Mouse (Mus musculus) hindbrain, embryonic 15.5 days (tissue): Measurements from ENCODE around the gene Fcgr3. TPM values are rescaled to one million over a fixed set of nuclear protein-coding genes. Genes with fewer than 3 reads are reported as not detected.
"Not testable (repeated sequence)": the region's sequence is repeated elsewhere in the genome, so short reads cannot be mapped to it uniquely, and the experiment has no call there.

ENCODE experiments used
- ATAC-seq: fragments of 200-750 bp; cut with Nextera tagmentation; 2 replicates; pipeline ENCODE4 v1.8.0; 2017; ENCODE audit warnings: low read depth, moderate number of reproducible peaks, moderate TSS enrichment; ENCODE audit not compliant: low FRiP score
- H3K27ac ChIP-seq: fragments of 300-500 bp; sonication (generic); replicated peaks from 2 replicates; pipeline ENCODE4 v1.5.1; 2015; ENCODE audit warnings: mild to moderate bottlenecking, inconsistent platforms
- H3K27me3 ChIP-seq: fragments of 300-500 bp; sonication (generic); 2 replicates; pipeline ENCODE4 v1.6.1; 2015; ENCODE audit warnings: control low read depth, inconsistent platforms
- H3K36me3 ChIP-seq: fragments of 300-500 bp; sonication (generic); 2 replicates; pipeline ENCODE4 v1.6.1; 2015; ENCODE audit warnings: control low read depth, inconsistent platforms
- H3K4me1 ChIP-seq: fragments of 300-500 bp; sonication (generic); replicated peaks from 2 replicates; pipeline ENCODE4 v1.6.1; 2015; ENCODE audit warnings: control low read depth, inconsistent platforms
- H3K4me2 ChIP-seq: fragments of 300-500 bp; sonication (generic); 2 replicates; pipeline ENCODE4 v1.6.1; 2015; ENCODE audit warnings: moderate library complexity, mild to moderate bottlenecking, inconsistent platforms
- H3K4me3 ChIP-seq: fragments of 300-500 bp; sonication (generic); 2 replicates; pipeline ENCODE4 v1.5.1; 2015; ENCODE audit warnings: mild to moderate bottlenecking, inconsistent platforms
- H3K9ac ChIP-seq: fragments of 300-500 bp; sonication (generic); 2 replicates; pipeline ENCODE4 v1.6.1; 2015; ENCODE audit warnings: inconsistent platforms
- H3K9me3 ChIP-seq: fragments of 300-500 bp; sonication (generic); 2 replicates; pipeline ENCODE4 v1.6.1; 2016; ENCODE audit warnings: control low read depth, inconsistent platforms
- WGBS: fragments of 180-500 bp; shearing (Covaris S2); methylation state at CpG from one replicate; pipeline ENCODE4 v1.1.7; 2015; 5-methylcytosine and 5-hydroxymethylcytosine counted together
- polyA plus RNA-seq: library from polyadenylated mRNA; unstranded; fragments of >200 nt; fragmentation: Nextera tagmentation; extraction: Ambion mirVana; gene quantifications from 2 replicates; pipeline ENCODE4 v1.2.1, GENCODE M21; 2015

Gene Fcgr3
- polyA plus RNA-seq, 1 experiment from 2014 or later = 9.6 TPM

DNA sequence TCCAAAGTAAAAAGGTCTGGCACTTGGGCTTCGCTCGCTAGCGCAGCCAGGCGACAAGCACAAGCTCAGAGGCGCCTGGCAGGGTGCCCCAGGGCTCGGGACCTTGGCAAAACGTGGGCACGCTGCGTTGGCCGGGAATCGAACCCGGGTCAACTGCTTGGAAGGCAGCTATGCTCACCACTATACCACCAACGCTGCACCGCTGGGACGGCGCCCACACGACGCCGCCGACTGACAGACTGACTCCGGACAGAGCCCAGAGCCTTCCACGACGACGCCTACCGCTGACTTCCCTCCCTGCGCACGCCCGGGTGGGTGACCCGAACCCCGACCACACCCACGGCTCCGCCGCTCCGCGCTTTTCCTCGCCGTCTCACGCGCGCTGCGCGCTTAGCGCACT, 15.1 kb upstream of the Fcgr3 start:
- ATAC-seq = peak; percentile 5; the same call in 1 of the 2 replicates
- H3K9me3 ChIP-seq, H3K4me1 ChIP-seq, H3K9ac ChIP-seq, H3K4me3 ChIP-seq, H3K4me2 ChIP-seq, H3K36me3 ChIP-seq, H3K27ac ChIP-seq: not testable (repeated sequence)
- H3K27me3 ChIP-seq = peaks cover 13% of the 10 kb centered on the region
- no CpG with 5 or more reads among the region's 43 CpGs for WGBS

DNA sequence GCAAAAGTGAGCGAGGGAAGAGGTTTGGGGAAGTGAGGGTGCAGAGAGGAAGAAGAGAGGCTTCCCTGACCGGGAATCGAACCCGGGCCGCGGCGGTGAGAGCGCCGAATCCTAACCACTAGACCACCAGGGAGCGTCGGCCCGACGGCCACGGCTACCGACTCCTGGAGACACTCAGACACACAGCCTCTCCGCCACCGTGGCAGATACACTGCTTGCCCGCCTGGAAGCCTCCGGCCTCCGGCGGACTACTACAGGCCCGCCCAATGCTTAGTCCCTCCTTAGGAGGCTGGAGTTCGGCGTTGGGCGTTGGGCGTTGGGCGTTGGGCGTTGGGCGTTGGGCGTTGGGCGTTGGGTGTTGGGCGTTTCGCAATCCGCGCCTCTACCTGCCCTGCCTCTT, 14.6 kb upstream of the Fcgr3 start:
- H3K4me3 ChIP-seq, H3K9ac ChIP-seq, H3K27ac ChIP-seq, H3K4me1 ChIP-seq, H3K9me3 ChIP-seq, H3K36me3 ChIP-seq: not testable (repeated sequence)
- Histone ChIP-seq H3K4me2 (0 out of 2 replicates have a peak overlapping the region, but pooled peaks have one; percentile 23), H3K27me3 (peaks cover 14% of the 10 kb centered on the region)
- ATAC-seq = peak; percentile 20; the same call in 1 of the 2 replicates
- WGBS = 0% methylated on average over 1 of the region's 35 CpGs

DNA sequence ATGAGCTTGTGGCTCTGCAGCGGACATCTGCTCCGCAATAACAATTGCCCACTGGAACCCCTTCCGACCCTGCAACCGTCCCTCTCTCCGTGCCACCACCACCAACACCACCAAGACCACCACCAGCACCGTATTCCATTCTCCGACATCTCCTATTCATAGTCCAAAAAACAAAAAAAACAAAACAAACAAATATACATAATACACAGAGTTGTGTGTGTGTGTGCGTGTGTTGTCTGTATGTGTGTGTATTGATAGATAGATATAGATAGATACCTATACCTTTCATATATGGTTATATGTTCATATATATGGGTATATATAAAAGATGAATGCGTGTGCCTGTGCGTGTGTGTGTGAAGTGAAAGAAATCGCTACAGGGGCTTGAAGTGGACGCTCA, 13.7 kb upstream of the Fcgr3 start:
- 24% methylated on average over 11 of the region's 12 CpGs for WGBS
- not testable (repeated sequence) for ATAC-seq, H3K4me1 ChIP-seq, H3K27ac ChIP-seq, H3K9me3 ChIP-seq, H3K9ac ChIP-seq, H3K36me3 ChIP-seq
- peak overlapping the region; percentile 47 for H3K4me2 ChIP-seq
- H3K4me3 ChIP-seq = peak overlapping the region; percentile 26
- H3K27me3 ChIP-seq = peaks cover 21% of the 10 kb centered on the region

DNA sequence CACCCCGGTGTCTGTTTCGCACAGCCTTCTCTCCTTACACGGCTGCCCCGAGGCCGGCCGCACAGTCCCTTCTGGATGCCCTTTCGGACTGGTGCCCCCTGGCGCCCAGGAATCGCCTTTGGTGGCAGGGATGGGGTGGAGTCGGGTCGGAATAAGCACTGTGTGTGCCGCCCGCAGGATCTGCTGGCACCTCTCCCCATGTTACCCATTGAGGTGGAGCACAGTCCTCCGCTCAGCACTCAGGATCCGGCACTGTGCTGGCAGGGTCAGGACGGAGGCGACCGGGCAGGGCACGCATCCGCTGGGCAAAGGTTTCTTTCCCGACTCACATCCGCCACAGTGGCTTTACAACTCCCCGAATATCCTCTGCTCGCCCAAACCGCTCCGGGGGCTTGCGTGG, 13.2 kb upstream of the Fcgr3 start:
- Histone ChIP-seq H3K4me2 (peak overlapping the region; percentile 47), H3K4me3 (peak overlapping the region; percentile 26; the same call in 1 of the 2 replicates), H3K27me3 (peaks cover 21% of the 10 kb centered on the region)
- not testable (repeated sequence) for H3K9me3 ChIP-seq, H3K9ac ChIP-seq, H3K36me3 ChIP-seq, H3K27ac ChIP-seq, H3K4me1 ChIP-seq
- ATAC-seq = peak; percentile 29
- WGBS = 3% methylated on average over 19 of the region's 27 CpGs

DNA sequence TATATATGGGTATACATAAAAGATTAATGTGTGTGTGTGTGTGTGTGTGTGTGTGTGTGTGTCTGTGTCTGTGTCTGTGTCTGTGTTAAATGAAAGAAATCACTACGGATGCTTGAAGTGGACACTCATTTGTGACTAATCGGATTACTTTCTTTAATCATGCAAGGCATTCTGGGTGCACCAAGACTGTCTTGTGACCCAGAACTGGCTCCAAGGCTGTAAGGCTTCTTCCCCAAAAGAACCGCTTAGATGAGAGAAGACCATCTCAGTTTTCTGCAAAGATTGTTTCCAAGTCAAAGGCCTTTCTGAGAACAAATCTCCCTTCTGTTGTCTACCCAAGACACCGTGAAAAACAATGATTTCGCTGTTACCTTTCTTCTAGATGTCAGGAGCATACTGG, 12.5 kb upstream of the Fcgr3 start:
- WGBS = 39% methylated on average over 5 of the region's 5 CpGs
- not testable (repeated sequence) for H3K4me3 ChIP-seq, H3K9me3 ChIP-seq, H3K4me1 ChIP-seq, H3K36me3 ChIP-seq, H3K4me2 ChIP-seq, ATAC-seq, H3K27ac ChIP-seq, H3K9ac ChIP-seq
- peaks cover 21% of the 10 kb centered on the region for H3K27me3 ChIP-seq

DNA sequence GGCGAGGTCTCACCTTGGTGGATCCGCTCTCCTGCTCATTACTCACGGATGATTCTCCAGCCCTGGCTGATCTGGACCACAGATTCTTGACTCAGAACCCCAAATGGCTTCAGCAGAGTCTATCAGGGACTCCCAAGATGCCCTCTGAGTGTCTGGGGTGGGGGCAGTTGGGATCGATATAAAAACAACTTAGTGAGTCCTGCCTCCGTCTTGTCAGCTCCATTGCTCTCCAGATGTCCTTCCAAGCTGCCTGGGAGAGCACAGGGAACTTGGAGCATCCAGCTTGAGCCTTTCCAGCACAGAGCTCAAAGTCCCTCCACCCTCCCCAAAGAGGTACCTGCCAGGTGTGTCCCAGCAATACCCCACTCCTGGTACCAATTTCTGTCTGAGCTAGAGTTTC, 11.4 kb upstream of the Fcgr3 start:
- ATAC-seq, H3K4me1 ChIP-seq, H3K27ac ChIP-seq, H3K4me3 ChIP-seq, H3K9ac ChIP-seq, H3K9me3 ChIP-seq, H3K4me2 ChIP-seq, H3K36me3 ChIP-seq: not testable (repeated sequence)
- H3K27me3 ChIP-seq = peaks cover 17% of the 10 kb centered on the region
- 72% methylated on average over 5 of the region's 5 CpGs for WGBS

DNA sequence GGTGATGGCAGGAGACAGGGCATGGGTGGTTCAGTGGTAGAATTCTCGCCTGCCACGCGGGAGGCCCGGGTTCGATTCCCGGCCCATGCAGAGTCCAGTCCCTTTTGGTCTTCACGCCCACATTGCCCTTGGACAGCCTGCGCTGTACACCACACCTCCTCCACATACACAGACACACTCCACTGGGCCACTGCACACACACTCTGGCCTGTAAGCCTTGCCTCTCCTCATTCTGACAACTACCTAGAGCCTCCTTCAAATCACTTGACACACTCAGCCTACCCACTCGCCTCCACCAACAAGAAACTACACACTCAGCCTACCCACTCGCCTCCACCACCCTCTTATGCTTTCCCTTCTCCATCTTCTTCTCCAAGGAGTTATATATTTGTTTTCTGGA, 9.5 kb upstream of the Fcgr3 start:
- 12% methylated on average over 7 of the region's 10 CpGs for WGBS
- not testable (repeated sequence) for H3K4me1 ChIP-seq, H3K27ac ChIP-seq, H3K36me3 ChIP-seq, H3K9ac ChIP-seq, H3K4me2 ChIP-seq, H3K9me3 ChIP-seq, H3K4me3 ChIP-seq
- peak; percentile 13; the same call in 1 of the 2 replicates for ATAC-seq
- H3K27me3 ChIP-seq = peaks cover 25% of the 10 kb centered on the region

DNA sequence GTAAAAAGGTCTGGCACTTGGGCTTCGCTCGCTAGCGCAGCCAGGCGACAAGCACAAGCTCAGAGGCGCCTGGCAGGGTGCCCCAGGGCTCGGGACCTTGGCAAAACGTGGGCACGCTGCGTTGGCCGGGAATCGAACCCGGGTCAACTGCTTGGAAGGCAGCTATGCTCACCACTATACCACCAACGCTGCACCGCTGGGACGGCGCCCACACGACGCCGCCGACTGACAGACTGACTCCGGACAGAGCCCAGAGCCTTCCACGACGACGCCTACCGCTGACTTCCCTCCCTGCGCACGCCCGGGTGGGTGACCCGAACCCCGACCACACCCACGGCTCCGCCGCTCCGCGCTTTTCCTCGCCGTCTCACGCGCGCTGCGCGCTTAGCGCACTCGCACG, 7.5 kb upstream of the Fcgr3 start:
- H3K9ac ChIP-seq, H3K4me1 ChIP-seq, H3K27ac ChIP-seq, H3K9me3 ChIP-seq, H3K4me2 ChIP-seq, H3K36me3 ChIP-seq, H3K4me3 ChIP-seq: not testable (repeated sequence)
- no CpG with 5 or more reads among the region's 45 CpGs for WGBS
- ATAC-seq = peak; percentile 12; the same call in 1 of the 2 replicates
- peaks cover 24% of the 10 kb centered on the region for H3K27me3 ChIP-seq

DNA sequence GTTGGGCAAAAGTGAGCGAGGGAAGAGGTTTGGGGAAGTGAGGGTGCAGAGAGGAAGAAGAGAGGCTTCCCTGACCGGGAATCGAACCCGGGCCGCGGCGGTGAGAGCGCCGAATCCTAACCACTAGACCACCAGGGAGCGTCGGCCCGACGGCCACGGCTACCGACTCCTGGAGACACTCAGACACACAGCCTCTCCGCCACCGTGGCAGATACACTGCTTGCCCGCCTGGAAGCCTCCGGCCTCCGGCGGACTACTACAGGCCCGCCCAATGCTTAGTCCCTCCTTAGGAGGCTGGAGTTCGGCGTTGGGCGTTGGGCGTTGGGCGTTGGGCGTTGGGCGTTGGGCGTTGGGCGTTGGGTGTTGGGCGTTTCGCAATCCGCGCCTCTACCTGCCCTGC, 7.0 kb upstream of the Fcgr3 start:
- H3K27ac ChIP-seq, H3K36me3 ChIP-seq, H3K4me3 ChIP-seq, H3K9ac ChIP-seq, H3K4me1 ChIP-seq, H3K9me3 ChIP-seq, H3K4me2 ChIP-seq: not testable (repeated sequence)
- peaks cover 22% of the 10 kb centered on the region for H3K27me3 ChIP-seq
- no CpG with 5 or more reads among the region's 35 CpGs for WGBS
- peak; percentile 20; the same call in 1 of the 2 replicates for ATAC-seq

DNA sequence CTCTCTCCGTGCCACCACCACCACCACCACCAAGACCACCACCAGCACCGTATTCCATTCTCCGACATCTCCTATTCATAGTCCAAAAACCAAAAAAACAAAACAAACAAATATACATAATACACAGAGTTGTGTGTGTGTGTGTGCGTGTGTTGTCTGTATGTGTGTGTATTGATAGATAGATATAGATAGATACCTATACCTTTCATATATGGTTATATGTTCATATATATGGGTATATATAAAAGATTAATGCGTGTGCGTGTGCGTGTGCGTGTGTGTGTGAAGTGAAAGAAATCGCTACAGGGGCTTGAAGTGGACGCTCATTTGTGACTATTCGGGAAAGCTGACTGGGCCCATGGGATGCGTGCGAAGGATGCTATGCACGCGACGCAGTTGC, 6.1 kb upstream of the Fcgr3 start:
- not testable (repeated sequence) for H3K36me3 ChIP-seq, H3K9me3 ChIP-seq, ATAC-seq, H3K9ac ChIP-seq, H3K4me1 ChIP-seq, H3K27ac ChIP-seq
- Histone ChIP-seq H3K4me3 (peak overlapping the region; percentile 10; the same call in 1 of the 2 replicates), H3K4me2 (peak overlapping the region; percentile 33), H3K27me3 (peaks cover 26% of the 10 kb centered on the region)
- WGBS = 17% methylated on average over 16 of the region's 16 CpGs

DNA sequence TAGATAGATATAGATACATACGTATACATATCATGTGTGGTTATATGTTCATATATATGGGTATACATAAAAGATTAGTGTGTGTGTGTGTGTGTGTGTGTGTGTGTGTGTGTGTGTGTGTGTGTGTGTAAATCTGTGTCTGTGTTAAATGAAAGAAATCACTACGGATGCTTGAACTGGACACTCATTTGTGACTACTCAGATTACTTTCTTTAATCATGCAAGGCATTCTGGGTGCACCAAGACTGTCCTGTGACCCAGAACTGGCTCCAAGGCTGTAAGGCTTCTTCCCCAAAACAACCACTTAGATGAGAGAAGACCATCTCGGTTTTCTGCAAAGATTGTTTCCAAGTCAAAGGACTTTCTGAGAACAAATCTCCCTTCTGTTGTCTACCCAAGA, 4.8 kb upstream of the Fcgr3 start:
- ATAC-seq, H3K4me1 ChIP-seq, H3K4me2 ChIP-seq, H3K36me3 ChIP-seq, H3K4me3 ChIP-seq, H3K27ac ChIP-seq, H3K9me3 ChIP-seq, H3K9ac ChIP-seq: not testable (repeated sequence)
- WGBS = 60% methylated on average over 3 of the region's 3 CpGs
- peaks cover 32% of the 10 kb centered on the region for H3K27me3 ChIP-seq

DNA sequence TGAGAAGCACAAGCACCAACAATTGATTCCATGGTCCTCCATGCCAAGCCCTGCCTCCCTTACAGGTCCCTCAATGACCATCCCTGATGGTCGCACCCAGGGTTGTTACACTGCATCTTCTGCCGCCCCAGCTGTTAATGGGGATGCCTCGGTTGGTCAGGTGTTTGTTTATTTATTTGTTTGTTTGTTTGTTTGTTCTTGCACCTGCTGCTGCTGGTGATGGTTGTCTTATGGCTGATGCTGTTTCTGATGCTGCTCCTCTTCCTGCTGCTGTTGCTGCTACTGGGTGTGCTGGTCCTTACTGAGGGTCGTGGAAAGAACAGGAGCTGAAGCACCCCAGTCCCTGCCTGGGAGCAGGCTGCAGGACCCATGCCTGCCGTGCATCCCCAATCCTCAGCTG, 3.2 kb upstream of the Fcgr3 start:
- not testable (repeated sequence) for H3K36me3 ChIP-seq, H3K27ac ChIP-seq, H3K4me3 ChIP-seq, ATAC-seq, H3K4me1 ChIP-seq, H3K9me3 ChIP-seq, H3K4me2 ChIP-seq, H3K9ac ChIP-seq
- 48% methylated on average over 5 of the region's 5 CpGs for WGBS
- peaks cover 35% of the 10 kb centered on the region for H3K27me3 ChIP-seq

DNA sequence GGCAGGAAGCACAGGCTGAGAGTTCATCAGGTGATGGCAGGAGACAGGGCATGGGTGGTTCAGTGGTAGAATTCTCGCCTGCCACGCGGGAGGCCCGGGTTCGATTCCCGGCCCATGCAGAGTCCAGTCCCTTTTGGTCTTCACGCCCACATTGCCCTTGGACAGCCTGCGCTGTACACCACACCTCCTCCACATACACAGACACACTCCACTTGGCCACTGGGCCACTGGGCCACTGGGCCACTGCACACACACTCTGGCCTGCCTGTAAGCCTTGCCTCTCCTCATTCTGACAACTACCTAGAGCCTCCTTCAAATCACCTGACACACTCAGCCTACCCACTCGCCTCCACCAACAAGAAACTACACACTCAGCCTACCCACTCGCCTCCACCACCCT, 1.8 kb upstream of the Fcgr3 start:
- not testable (repeated sequence) for H3K27ac ChIP-seq, H3K36me3 ChIP-seq, H3K9ac ChIP-seq, H3K4me2 ChIP-seq, H3K9me3 ChIP-seq, H3K4me1 ChIP-seq, H3K4me3 ChIP-seq
- H3K27me3 ChIP-seq = peaks cover 37% of the 10 kb centered on the region
- 47% methylated on average over 3 of the region's 10 CpGs for WGBS
- peak; percentile 31 for ATAC-seq
